Mouse (Mus musculus) embryonic fibroblast, embryonic 13.5 days (primary cell): ENCODE measurements at regions not wholly inside any gene's neighbourhood (a gene's known extent, or its start where the extent isn't known, plus 50 kb on each side); places are given as distances from the start of the nearest gene placed in this dataset.
"Not testable (repeated sequence)": the region's sequence is repeated elsewhere in the genome, so short reads cannot be mapped to it uniquely, and the experiment has no call there.

Experiments
- H3K27ac ChIP-seq: 2 replicates; pipeline ENCODE4 v1.5.1; 2012; ENCODE audit warnings: low read length, control low read depth, inconsistent platforms; ENCODE audit not compliant: insufficient read depth
- H3K4me1 ChIP-seq: 2 replicates; pipeline ENCODE4 v1.6.1; 2011; ENCODE audit warnings: low read length; ENCODE audit not compliant: control insufficient read depth, insufficient read depth
- H3K4me3 ChIP-seq: 2 replicates; pipeline ENCODE4 v1.5.1; 2011; ENCODE audit warnings: mild to moderate bottlenecking, control low read depth, low read length; ENCODE audit not compliant: insufficient read depth
- CTCF ChIP-seq: IDR thresholded peaks from 2 replicates; pipeline ENCODE4 v1.5.1; 2011; ENCODE audit warnings: mild to moderate bottlenecking, control low read depth, low read length, moderate library complexity, borderline replicate concordance; ENCODE audit not compliant: insufficient read depth
- POLR2A ChIP-seq: IDR thresholded peaks from 2 replicates; pipeline ENCODE4 v1.6.1; 2011; ENCODE audit warnings: low read depth, mild to moderate bottlenecking, control low read depth, low read length, moderate library complexity

GRCm38 (mm10) chr3:120341882-120342281 is 557.6 kb upstream of the Ptbp2 start:
- no peak for TF ChIP-seq CTCF
- TF ChIP-seq POLR2A, result no peak
- Histone ChIP-seq H3K4me3 (no peak overlapping the region), H3K4me1 (no peaks in the 10 kb centered on the region), H3K27ac (no peak overlapping the region)

- no peak overlapping the region for H3K4me3 ChIP-seq
- no peaks in the 10 kb centered on the region for H3K4me1 ChIP-seq
- TF ChIP-seq POLR2A (no peak), CTCF (no peak)
- H3K27ac ChIP-seq, result no peak overlapping the region
Measured at GRCm38 (mm10) chr3:120335843-120336585, 551.7 kb upstream of the Ptbp2 start.

- not testable (repeated sequence) for H3K27ac ChIP-seq
Measured at GRCm38 (mm10) chr3:120307042-120307441, 522.8 kb upstream of the Ptbp2 start.

GRCm38 (mm10) chr3:120305608-120306007 is 521.3 kb upstream of the Ptbp2 start:
- TF ChIP-seq POLR2A, result no peak
- TF ChIP-seq CTCF, result no peak
- Histone ChIP-seq H3K27ac (no peak overlapping the region), H3K4me3 (no peak overlapping the region), H3K4me1 (no peaks in the 10 kb centered on the region)

More at GRCm38 (mm10) chr3:120307042-120307441, 522.8 kb upstream of the Ptbp2 start:
- not testable (repeated sequence) for H3K4me1 ChIP-seq, H3K4me3 ChIP-seq
